ENCODE assay signal across 1 mouse cellular context in the genomic region with DNA sequence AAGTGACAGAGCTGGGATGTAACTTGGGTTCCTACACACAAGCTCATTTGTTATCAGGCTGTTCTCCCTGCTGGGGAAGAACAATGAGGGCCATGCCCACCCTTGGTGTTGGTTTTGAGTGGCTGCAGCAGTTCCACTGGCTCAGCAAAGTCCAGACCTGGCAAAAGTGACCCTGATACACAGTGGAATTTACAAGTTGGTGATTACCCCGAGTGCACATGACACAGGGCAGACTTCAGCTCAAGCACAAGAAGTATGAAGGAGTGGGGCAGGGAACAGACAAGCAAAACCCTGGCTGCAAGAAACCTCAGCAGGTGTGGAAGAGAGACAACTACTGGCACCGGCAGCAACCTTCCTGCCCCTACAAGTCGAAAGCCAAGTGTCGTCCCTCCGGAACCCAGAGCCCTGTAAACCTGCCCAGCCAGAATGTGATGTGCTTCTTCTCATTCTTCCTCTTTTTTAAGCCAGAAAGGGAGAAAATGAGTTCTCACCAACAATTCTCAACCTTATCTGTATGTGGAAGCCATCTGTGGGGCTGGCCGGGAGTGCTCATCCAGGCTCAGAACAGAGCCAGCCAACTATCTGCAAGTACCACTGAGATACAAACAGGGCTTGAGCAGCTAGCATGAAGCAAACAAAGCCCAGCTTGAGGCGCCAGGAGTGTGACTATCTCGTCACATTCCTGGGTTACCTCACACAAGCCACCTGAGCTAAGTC.
TF ChIP-seq lines count a peak whose summit lies in the region.

No protein-coding gene starts in this region.

TF ChIP-seq in MEL, 35 proteins besides CTCF, POLR2A, EP300 and RAD21:
- TF ChIP-seq POLR2AphosphoS2 (IDR thresholded peaks at IDR 0.05; ENCODE audit: low read length) (no peak; the same call in 1 of the 2 replicates), UBTF (IDR thresholded peaks at IDR 0.05; ENCODE audit: borderline replicate concordance, insufficient read depth, low read depth, low read length) (peak; percentile 95; the same call in 1 of the 2 replicates), MAX (IDR thresholded peaks at IDR 0.05; ENCODE audit: low read length) (no peak; the same call in 1 of the 2 replicates), MAFK (IDR thresholded peaks at IDR 0.05; ENCODE audit: borderline replicate concordance, low read depth, low read length) (no peak; the same call in 1 of the 2 replicates), SMC3 (IDR thresholded peaks at IDR 0.05; ENCODE audit: low read depth, low read length) (peak; percentile 15; the same call in 1 of the 2 replicates), MAZ (IDR thresholded peaks at IDR 0.05; ENCODE audit: low read depth, low read length) (peak; percentile 76), CHD2 (IDR thresholded peaks at IDR 0.05; ENCODE audit: low read length) (no peak; the same call in 1 of the 2 replicates), RCOR1 (IDR thresholded peaks at IDR 0.05; ENCODE audit: low read depth, low read length) (peak; percentile 77), HCFC1 (IDR thresholded peaks at IDR 0.05; ENCODE audit: low read depth, low read length) (peak; percentile 66; the same call in 1 of the 2 replicates), ZMIZ1 (IDR thresholded peaks at IDR 0.05; ENCODE audit: low read depth, low read length) (no peak), MYB (IDR thresholded peaks at IDR 0.05; ENCODE audit: low read depth, low read length) (peak; percentile 30; the same call in 1 of the 2 replicates), GABPA (IDR thresholded peaks at IDR 0.05; ENCODE audit: low read depth, low read length) (no peak), MYC (IDR thresholded peaks at IDR 0.05; ENCODE audit: low read depth, low read length) (peak; percentile 79), ELF1 (IDR thresholded peaks at IDR 0.05; ENCODE audit: low read depth, low read length) (peak; percentile 59), TAL1 (IDR thresholded peaks at IDR 0.05; ENCODE audit: low read length) (peak; percentile 93), TCF12 (IDR thresholded peaks at IDR 0.05; ENCODE audit: low read depth, low read length) (peak; percentile 84), E2F4 (IDR thresholded peaks at IDR 0.05; ENCODE audit: borderline replicate concordance, low read depth, low read length) (no peak), NELFE (IDR thresholded peaks at IDR 0.05; ENCODE audit: low read depth, low read length) (peak; percentile 32; the same call in 1 of the 2 replicates), POLR2AphosphoS5 (IDR thresholded peaks at IDR 0.05; ENCODE audit: borderline replicate concordance, low read depth, low read length) (no peak), MXI1 (IDR thresholded peaks at IDR 0.05; ENCODE audit: low read depth, low read length) (peak; percentile 82), ZC3H11A (IDR thresholded peaks at IDR 0.05; ENCODE audit: low read depth, low read length) (peak; percentile 9; the same call in 1 of the 2 replicates), CHD1 (IDR thresholded peaks at IDR 0.05; ENCODE audit: low read depth, low read length) (no peak), BHLHE40 (IDR thresholded peaks at IDR 0.05; ENCODE audit: borderline replicate concordance, low read depth, low read length) (peak; percentile 54; the same call in 1 of the 2 replicates), GATA1 (IDR thresholded peaks at IDR 0.05; ENCODE audit: low read depth, low read length) (peak; percentile 87), USF1 (IDR thresholded peaks at IDR 0.05; ENCODE audit: low read depth, low read length) (no peak), MEF2A (IDR thresholded peaks at IDR 0.05; ENCODE audit: extremely low read depth, insufficient replicate concordance, low read depth, low read length, poor library complexity, severe bottlenecking) (no peak), TBP (IDR thresholded peaks at IDR 0.05; ENCODE audit: low read depth, low read length) (peak; percentile 90), SIN3A (IDR thresholded peaks at IDR 0.05; ENCODE audit: low read length) (peak; percentile 92), ZKSCAN1 (IDR thresholded peaks at IDR 0.05; ENCODE audit: low read depth, low read length) (no peak), KAT2A (conservative IDR thresholded peaks at IDR 0.05; ENCODE audit: low read depth, low read length) (peak; percentile 27; the same call in 1 of the 2 replicates), ZNF384 (IDR thresholded peaks at IDR 0.05; ENCODE audit: low read depth, low read length) (no peak), NRF1 (IDR thresholded peaks at IDR 0.05; ENCODE audit: insufficient read depth, low read depth, low read length, poor library complexity, severe bottlenecking) (0 out of 2 replicates have a peak, but pooled peaks have one; percentile 26), ETS1 (IDR thresholded peaks at IDR 0.05; ENCODE audit: low read depth, low read length) (peak; percentile 99), JUND (IDR thresholded peaks at IDR 0.05; ENCODE audit: low read depth, low read length) (no peak), USF2 (IDR thresholded peaks at IDR 0.05; ENCODE audit: borderline replicate concordance in 1 of 2, insufficient read depth in 1 of 2, low read depth in 1 of 2, low read length in 2 of 2) (no peak)
